Mouse (Mus musculus) liver, postnatal 0 days (tissue): ENCODE results near the gene Btg3.

Experiments
- CTCF ChIP-seq: sonication (generic); IDR thresholded peaks from 2 replicates; pipeline ENCODE4 v1.5.1; 2016; ENCODE audit warnings: antibody characterized with exemption, low read depth
- EP300 ChIP-seq: IDR thresholded peaks from 2 replicates; pipeline ENCODE4 v1.6.1; 2016; ENCODE audit warnings: antibody characterized with exemption, low read depth, mild to moderate bottlenecking

DNA sequence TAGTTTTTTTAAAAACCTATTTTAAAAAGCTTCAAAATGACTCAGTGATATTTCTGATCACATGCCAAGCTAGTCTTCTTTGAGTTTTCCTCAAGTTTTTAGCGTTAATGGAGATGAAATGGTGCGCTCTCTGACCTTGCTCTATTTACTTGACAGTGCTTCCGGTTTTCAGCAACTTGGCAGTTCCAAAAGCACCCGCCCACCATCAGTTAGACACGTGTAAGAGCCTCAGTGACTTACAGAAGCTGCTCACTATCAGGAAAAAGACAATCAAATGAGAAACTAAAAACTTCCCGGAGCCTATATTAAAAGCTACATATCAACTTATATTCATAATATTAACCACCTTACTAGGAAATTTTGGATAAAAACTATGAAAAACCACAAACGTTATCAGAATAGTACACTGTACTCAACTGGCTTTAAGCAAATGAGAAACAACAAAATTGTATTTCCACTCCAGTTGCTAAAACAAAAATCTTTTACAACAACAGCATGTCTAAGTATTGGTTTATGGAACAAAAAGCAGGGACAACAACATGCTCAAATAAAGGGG is 5.4 kb downstream of the Btg3 start:
- no peak for TF ChIP-seq CTCF
- TF ChIP-seq EP300 = no peak
